Mouse (Mus musculus): ENCODE data around the gene Gpr142.

DNA sequence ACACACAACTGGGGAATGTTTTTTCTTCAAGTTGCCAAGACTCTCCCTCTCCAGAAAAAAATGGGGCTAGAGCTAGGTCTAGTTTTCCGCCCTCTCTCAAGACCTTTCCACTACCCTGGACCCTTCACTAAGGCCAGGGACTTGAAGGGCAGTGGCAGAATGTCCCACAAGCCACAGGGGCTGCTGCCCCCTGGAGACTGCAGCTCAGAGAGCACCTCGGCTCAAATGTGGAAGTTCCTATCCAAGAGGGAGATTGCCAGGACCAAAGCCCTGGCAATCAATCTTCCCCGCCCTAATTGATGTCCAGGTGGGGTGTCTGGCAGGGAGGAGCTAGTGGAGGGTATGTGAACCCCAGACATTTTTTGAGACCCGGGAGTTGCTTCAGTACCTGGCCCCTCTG lies 7.9 kb upstream of the Gpr142 start:
- no peak for TF ChIP-seq POU5F1 (IDR thresholded peaks at IDR 0.05; ENCODE audit: borderline replicate concordance, low read length)
- peak; percentile 19; the same call in 1 of the 2 replicates for TF ChIP-seq CTCF (conservative IDR thresholded peaks at IDR 0.05; ENCODE audit: low read length)

Measured in E14TG2a.4 (cell line).